Mouse (Mus musculus) brain, embryonic 14.5 days (tissue): ENCODE measurements at regions not wholly inside any gene's neighbourhood (a gene's known extent, or its start where the extent isn't known, plus 50 kb on each side); places are given as distances from the start of the nearest gene placed in this dataset.

Experiments
- CTCF ChIP-seq: fragments of 200-500 bp; IDR thresholded peaks from 2 replicates; pipeline ENCODE4 v1.5.1; 2012; ENCODE audit warnings: inconsistent platforms, mild to moderate bottlenecking, moderate library complexity, borderline replicate concordance; ENCODE audit not compliant: insufficient read depth, insufficient read length; ENCODE audit errors: extremely low read depth
- POLR2A ChIP-seq: fragments of 200-500 bp; IDR thresholded peaks from 2 replicates; pipeline ENCODE4 v1.6.1; 2012; ENCODE audit warnings: mild to moderate bottlenecking, inconsistent platforms, borderline replicate concordance; ENCODE audit not compliant: poor library complexity, insufficient read depth, insufficient read length, severe bottlenecking; ENCODE audit errors: extremely low read depth

GRCm38 (mm10) chr1:108102607-108103006 is 512.8 kb downstream of the Serpinb8 start:
- TF ChIP-seq POLR2A (no peak), CTCF (no peak)
